Mouse (Mus musculus): ENCODE measurements around the gene Inpp4a. TPM values are rescaled to one million over a fixed set of nuclear protein-coding genes. Genes with fewer than 3 reads are reported as not detected.

Gene Inpp4a
- polyA plus RNA-seq, 1 experiment from 2014 or later = 22.9 TPM

DNA sequence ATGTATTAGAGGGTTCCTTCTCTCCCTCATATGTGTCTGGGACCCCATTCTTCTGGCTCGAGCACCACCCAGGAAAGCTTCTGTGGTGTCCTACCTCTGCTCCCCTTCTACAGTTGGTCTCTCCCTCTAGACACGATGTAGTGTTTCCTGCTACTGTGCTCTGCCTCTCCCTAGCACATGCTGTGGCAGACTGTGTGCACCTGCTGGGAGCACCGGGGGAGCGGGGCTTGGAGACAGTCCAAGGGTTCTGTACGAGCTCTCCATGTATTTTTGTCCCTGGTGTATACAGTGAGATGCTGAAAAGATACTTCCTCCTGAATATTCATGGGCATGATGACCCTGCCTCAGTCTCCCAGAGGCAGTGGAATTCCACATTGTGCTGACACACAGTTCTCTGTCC, 93.5 kb downstream of the Inpp4a start:
- no peak overlapping the region for H3K27ac ChIP-seq
- WGBS (ENCODE audit: missing documents) = 85% methylated on average over 5 of the region's 5 CpGs
- no peak overlapping the region for H3K4me3 ChIP-seq (ENCODE audit: inconsistent target)
- H3K36me3 ChIP-seq (ENCODE audit: inconsistent target) = peaks cover 96% of the 10 kb centered on the region
- H3K79me2 ChIP-seq (ENCODE audit: inconsistent target) = no peaks in the 10 kb centered on the region

DNA sequence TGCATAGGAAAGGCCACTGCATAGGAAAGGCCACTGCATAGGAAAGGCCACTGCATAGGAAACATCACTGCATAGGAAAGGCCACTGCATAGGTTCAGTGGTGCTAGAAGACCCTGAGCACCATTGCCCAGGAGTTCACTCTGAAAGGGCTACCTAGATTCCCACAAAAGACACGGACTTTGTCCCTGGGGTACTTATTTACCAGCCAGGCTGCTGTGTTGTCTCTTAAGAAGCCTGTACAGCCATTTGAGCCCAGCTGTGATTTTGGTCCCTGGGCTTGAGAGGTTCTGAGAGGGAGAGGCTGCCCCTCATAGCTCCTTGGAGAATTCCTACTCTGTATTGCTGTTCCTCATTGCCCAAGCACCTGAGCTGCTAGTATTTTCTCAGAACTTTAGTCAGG, 96.8 kb downstream of the Inpp4a start:
- H3K4me3 ChIP-seq (ENCODE audit: inconsistent target) = no peak overlapping the region
- H3K27ac ChIP-seq = no peak overlapping the region
- H3K79me2 ChIP-seq (ENCODE audit: inconsistent target) = no peaks in the 10 kb centered on the region
- H3K36me3 ChIP-seq (ENCODE audit: inconsistent target) = peaks cover 98% of the 10 kb centered on the region
- WGBS (ENCODE audit: missing documents) = 100% methylated on average over 1 of the region's 1 CpGs

GRCm38 (mm10) chr1:37398961-37399360, 99.3 kb downstream of the Inpp4a start:
- H3K4me3 ChIP-seq (ENCODE audit: inconsistent target) = no peak overlapping the region
- 98% methylated on average over 3 of the region's 3 CpGs for WGBS (ENCODE audit: missing documents)

DNA sequence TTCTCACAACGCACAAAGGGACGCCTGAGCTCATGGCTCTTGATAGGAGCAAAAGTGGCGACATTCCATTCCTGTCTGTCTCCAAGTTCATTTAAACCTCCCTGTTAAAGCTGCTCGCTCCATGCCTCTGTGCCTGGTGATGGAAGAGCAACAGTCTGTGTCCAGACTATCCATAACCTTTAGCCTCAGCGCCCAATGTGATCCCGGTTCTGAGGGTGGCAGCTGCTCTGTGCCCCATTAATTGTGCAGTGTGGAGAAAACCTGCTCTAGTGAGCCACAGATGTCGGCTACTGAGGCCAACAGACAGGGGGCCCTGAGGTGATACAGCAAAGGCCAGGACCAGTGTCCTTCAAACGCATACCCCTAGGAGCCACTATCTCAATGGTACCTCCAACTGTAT, 100.1 kb downstream of the Inpp4a start:
- H3K27ac ChIP-seq = no peak overlapping the region
- 96% methylated on average over 8 of the region's 8 CpGs for WGBS (ENCODE audit: missing documents)
- no peaks in the 10 kb centered on the region for H3K79me2 ChIP-seq (ENCODE audit: inconsistent target)
- no peak overlapping the region for H3K4me3 ChIP-seq (ENCODE audit: inconsistent target)
- H3K36me3 ChIP-seq (ENCODE audit: inconsistent target) = peaks cover 98% of the 10 kb centered on the region

More at GRCm38 (mm10) chr1:37398961-37399360, 99.3 kb downstream of the Inpp4a start:
- Histone ChIP-seq H3K36me3 (ENCODE audit: inconsistent target) (peaks cover 100% of the 10 kb centered on the region), H3K27ac (no peak overlapping the region), H3K79me2 (ENCODE audit: inconsistent target) (no peaks in the 10 kb centered on the region)

DNA sequence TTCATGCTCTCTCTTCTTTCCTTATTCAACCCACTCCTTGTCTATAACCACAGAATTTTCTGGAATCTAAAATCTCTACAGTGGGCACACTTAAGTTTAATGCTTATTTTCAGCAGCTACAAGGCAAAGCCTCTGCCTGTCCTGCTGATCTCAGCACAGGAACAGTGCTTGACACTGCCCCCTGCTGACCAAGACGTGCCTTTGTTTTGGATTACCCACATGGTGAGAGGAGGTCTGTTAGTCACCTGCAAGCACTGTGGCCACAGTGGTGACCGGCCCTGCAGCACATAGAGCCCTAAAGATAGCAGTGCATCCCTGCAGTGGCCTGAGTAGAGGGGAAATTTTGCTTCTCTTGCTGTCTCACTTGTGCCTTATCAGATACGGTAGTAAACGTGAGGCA, 102.0 kb downstream of the Inpp4a start:
- H3K27ac ChIP-seq = no peak overlapping the region
- H3K4me3 ChIP-seq (ENCODE audit: inconsistent target) = no peak overlapping the region
- WGBS (ENCODE audit: missing documents) = 64% methylated on average over 4 of the region's 4 CpGs
- no peaks in the 10 kb centered on the region for H3K79me2 ChIP-seq (ENCODE audit: inconsistent target)
- peaks cover 93% of the 10 kb centered on the region for H3K36me3 ChIP-seq (ENCODE audit: inconsistent target)

DNA sequence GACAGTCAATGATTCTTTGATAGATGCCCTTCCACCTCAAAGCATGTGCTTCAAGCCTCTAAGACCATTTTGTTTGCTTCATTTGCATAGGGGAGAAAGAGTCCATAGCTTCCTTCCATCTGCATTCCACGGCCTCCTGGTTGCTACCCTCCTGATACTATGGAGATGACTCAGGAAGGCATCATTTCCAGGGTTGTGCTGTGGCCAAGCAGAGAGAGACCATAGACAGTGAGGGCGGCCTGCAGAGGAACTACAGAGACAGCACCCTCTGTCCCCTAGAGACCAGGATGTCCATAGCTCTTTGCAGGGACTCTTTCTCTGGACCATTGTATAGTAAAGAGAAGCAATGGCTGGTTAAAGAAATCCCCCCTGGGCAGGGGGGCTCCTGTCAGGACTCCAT, 105.5 kb downstream of the Inpp4a start:
- 100% methylated on average over 2 of the region's 2 CpGs for WGBS (ENCODE audit: missing documents)
- no peaks in the 10 kb centered on the region for H3K79me2 ChIP-seq (ENCODE audit: inconsistent target)
- H3K4me3 ChIP-seq (ENCODE audit: inconsistent target) = no peak overlapping the region
- peaks cover 80% of the 10 kb centered on the region for H3K36me3 ChIP-seq (ENCODE audit: inconsistent target)
- no peak overlapping the region for H3K27ac ChIP-seq

- Histone ChIP-seq H3K36me3 (ENCODE audit: inconsistent target) (peaks cover 59% of the 10 kb centered on the region), H3K27ac (no peak overlapping the region), H3K79me2 (ENCODE audit: inconsistent target) (no peaks in the 10 kb centered on the region), H3K4me3 (ENCODE audit: inconsistent target) (no peak overlapping the region)
- WGBS (ENCODE audit: missing documents) = 88% methylated on average over 8 of the region's 8 CpGs
Observed at GRCm38 (mm10) chr1:37407228-37407627, 107.6 kb downstream of the Inpp4a start.

DNA sequence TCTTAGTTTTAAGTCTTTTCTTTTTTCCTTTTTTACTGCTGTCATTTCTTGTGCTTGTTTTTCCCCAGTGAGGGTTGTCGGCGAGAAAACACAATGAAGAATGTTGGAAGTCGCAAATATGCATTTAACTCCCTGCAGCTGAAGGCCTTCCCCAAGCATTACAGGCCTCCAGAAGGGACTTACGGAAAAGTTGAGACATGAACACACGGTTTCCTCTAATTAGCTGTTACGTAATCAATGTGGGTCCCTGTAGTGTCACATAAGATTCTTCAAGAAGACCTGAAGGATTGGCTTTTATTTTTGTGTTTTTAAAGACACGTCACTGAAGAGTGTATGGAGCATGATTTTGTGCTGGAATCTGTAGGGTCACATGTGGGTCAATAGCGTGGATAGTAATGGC, 108.4 kb downstream of the Inpp4a start:
- Histone ChIP-seq H3K79me2 (ENCODE audit: inconsistent target) (no peaks in the 10 kb centered on the region), H3K27ac (no peak overlapping the region), H3K36me3 (ENCODE audit: inconsistent target) (peaks cover 51% of the 10 kb centered on the region; the same call in 1 of the 2 replicates), H3K4me3 (ENCODE audit: inconsistent target) (no peak overlapping the region)
- 76% methylated on average over 7 of the region's 8 CpGs for WGBS (ENCODE audit: missing documents)

GRCm38 (mm10) chr1:37408678-37409077, 109.0 kb downstream of the Inpp4a start:
- Histone ChIP-seq H3K36me3 (ENCODE audit: inconsistent target) (peaks cover 45% of the 10 kb centered on the region; the same call in 1 of the 2 replicates), H3K79me2 (ENCODE audit: inconsistent target) (no peaks in the 10 kb centered on the region), H3K4me3 (ENCODE audit: inconsistent target) (no peak overlapping the region), H3K27ac (no peak overlapping the region)
- WGBS (ENCODE audit: missing documents) = 94% methylated on average over 3 of the region's 3 CpGs

DNA sequence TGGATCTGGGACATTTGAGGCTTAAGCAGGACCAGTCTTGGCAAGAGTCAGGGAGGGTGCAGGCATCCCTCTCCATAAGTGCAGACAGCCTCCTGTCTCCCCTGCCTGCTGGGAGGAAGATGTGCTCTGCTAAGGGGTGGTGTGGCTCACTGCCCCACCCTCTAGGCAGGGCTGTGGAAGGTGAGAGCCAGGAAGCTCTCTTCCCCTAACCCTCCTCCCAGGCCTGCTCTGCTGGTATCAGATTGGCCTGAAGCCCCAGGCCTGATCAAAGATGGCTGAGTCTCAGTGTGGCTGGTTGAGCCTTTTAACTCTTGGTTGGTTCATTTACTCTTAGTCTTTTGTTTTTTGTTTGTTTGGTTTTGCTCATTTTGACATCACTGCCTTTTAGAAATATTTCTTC, 110.0 kb downstream of the Inpp4a start:
- H3K79me2 ChIP-seq (ENCODE audit: inconsistent target) = no peaks in the 10 kb centered on the region
- H3K36me3 ChIP-seq (ENCODE audit: inconsistent target) = peaks cover 37% of the 10 kb centered on the region; the same call in 1 of the 2 replicates
- no peak overlapping the region for H3K27ac ChIP-seq
- H3K4me3 ChIP-seq (ENCODE audit: inconsistent target) = no peak overlapping the region

- peaks cover 9% of the 10 kb centered on the region; the same call in 1 of the 2 replicates for H3K79me2 ChIP-seq (ENCODE audit: inconsistent target)
- H3K4me3 ChIP-seq (ENCODE audit: inconsistent target) = no peak overlapping the region
- 92% methylated on average over 1 of the region's 1 CpGs for WGBS (ENCODE audit: missing documents)
- H3K36me3 ChIP-seq (ENCODE audit: inconsistent target) = peaks cover 26% of the 10 kb centered on the region
- no peak overlapping the region for H3K27ac ChIP-seq
Observed at GRCm38 (mm10) chr1:37415394-37415793, 115.7 kb downstream of the Inpp4a start.

DNA sequence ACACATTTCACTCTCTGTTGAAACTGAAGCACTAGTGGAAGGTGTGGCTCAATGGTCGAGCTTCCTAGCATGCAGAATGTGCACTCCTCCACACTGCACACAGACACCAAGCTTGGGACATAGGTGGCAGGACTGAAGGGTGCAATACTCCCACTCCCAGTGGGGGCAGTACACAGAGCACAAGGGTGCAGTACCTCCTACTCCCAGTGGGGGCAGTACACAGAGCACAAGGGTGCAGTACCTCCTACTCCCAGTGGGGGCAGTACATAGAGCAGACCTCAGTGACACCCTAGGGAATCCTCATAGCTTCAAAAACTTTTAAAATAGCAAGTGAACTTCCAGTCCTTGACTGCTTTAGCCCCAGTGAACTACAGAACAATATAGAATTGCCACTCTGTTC, 119.8 kb downstream of the Inpp4a start:
- peaks cover 39% of the 10 kb centered on the region for H3K36me3 ChIP-seq (ENCODE audit: inconsistent target)
- peaks cover 49% of the 10 kb centered on the region for H3K79me2 ChIP-seq (ENCODE audit: inconsistent target)
- no peak overlapping the region for H3K27ac ChIP-seq
- 90% methylated on average over 1 of the region's 1 CpGs for WGBS (ENCODE audit: missing documents)
- H3K4me3 ChIP-seq (ENCODE audit: inconsistent target) = no peak overlapping the region

- no peak overlapping the region for H3K4me3 ChIP-seq (ENCODE audit: inconsistent target)
- peaks cover 37% of the 10 kb centered on the region for H3K36me3 ChIP-seq (ENCODE audit: inconsistent target)
- H3K79me2 ChIP-seq (ENCODE audit: inconsistent target) = peaks cover 96% of the 10 kb centered on the region
- H3K27ac ChIP-seq = peak overlapping the region; percentile 69
- 91% methylated on average over 8 of the region's 8 CpGs for WGBS (ENCODE audit: missing documents)
Observed at GRCm38 (mm10) chr1:37427144-37427875, 127.6 kb downstream of the Inpp4a start.

DNA sequence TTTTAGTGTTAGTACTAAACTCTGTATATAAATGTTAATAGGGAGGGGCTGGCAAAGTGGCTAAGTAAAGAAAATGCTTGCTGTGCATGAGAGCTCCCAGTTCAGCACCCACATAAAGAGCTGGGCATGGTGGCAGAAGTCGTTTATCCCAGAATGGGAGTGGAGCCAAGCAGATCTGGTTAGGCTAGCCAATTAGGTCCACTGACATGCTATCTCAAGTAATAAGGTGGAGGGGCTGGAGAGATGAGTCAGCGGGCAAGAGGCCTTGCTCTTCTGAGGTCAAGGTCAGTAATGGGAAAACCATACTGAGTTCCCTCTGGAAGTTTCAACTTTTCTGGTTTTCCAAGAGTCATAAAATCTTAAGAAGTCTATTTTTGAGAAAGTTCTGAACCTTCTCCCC, 129.2 kb downstream of the Inpp4a start:
- peak overlapping the region; percentile 86 for H3K4me3 ChIP-seq (ENCODE audit: inconsistent target)
- H3K79me2 ChIP-seq (ENCODE audit: inconsistent target) = peaks cover 96% of the 10 kb centered on the region
- WGBS (ENCODE audit: missing documents) = 64% methylated on average over 2 of the region's 2 CpGs
- peak overlapping the region; percentile 69 for H3K27ac ChIP-seq
- peaks cover 49% of the 10 kb centered on the region for H3K36me3 ChIP-seq (ENCODE audit: inconsistent target)

DNA sequence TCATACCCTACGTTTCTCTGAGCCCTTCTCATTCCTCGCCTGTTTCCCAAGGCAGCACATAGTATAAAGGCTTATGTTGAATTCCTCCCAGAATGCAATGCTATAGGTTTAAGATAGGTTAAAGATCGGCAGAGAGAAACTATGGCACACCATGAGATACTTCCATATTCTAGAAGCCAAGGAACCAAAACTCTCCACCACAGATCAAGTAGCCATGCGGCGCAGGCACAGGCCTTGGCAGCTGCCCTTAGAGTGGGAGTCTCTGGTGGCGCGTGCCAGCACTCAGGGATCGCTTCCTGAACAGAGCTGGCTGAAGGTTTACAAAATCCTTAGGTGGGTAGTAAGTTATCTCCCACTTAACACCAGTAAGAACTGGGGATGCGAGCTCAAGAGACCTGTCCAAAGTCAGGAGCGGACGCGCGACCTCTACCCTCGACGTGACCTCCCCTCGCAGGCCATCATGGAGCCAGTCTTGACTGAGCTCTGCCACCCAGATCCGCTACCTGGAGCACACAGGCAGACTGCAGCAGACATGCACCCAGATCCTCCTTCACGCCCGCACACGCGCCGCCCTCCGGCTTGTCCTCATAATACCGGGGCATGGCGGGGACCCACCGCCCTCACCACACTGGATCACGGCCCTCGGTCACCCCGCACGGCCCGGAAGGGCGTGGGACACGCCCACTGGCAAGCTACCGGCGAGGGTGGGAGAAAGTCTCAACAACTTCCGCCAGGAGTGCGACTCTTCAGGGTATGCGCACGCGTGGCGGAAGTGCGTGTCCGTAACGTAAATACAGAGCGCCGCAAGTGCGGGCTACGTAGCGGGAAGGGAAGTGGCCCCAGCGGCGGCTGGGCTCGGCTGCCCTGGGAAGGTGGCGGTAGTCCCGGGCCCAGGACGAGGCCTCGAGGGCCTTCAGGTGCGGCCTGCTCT, 130.0 kb downstream of the Inpp4a start, which contains the start of the genes Coa5 and Unc50:
Gene Coa5 (minus strand): TSS at position 738 of the 931 bp plus-strand sequence.
Gene Unc50 (plus strand): TSS at position 774 of the 931 bp plus-strand sequence.
- Histone ChIP-seq H3K79me2 (ENCODE audit: inconsistent target) (peaks cover 93% of the 10 kb centered on the region), H3K4me3 (ENCODE audit: inconsistent target) (peak within 1 kb of the TSS; percentile 86), H3K27ac (peak within 1 kb of the TSS; percentile 69), H3K36me3 (ENCODE audit: inconsistent target) (peaks cover 46% of the 10 kb centered on the region)
- WGBS (ENCODE audit: missing documents) = 1% methylated on average over 56 of the region's 57 CpGs

Measured in macrophage (primary cell).